Mouse (Mus musculus) embryonic fibroblast, embryonic 13.5 days (primary cell): ENCODE data around the gene Ghr.

ENCODE experiments used
- CTCF ChIP-seq: IDR thresholded peaks from 2 replicates; pipeline ENCODE4 v1.5.1; 2011; ENCODE audit warnings: mild to moderate bottlenecking, control low read depth, low read length, moderate library complexity, borderline replicate concordance; ENCODE audit not compliant: insufficient read depth
- POLR2A ChIP-seq: IDR thresholded peaks from 2 replicates; pipeline ENCODE4 v1.6.1; 2011; ENCODE audit warnings: low read depth, mild to moderate bottlenecking, control low read depth, low read length, moderate library complexity

- TF ChIP-seq POLR2A (no peak), CTCF (no peak)
These were observed 70.9 kb downstream of the Ghr start for GRCm38 (mm10) chr15:3512380-3512779.
